Mouse (Mus musculus) myocyte (in vitro differentiated cells): ENCODE data around the gene Mum1. TPM values are rescaled to one million over a fixed set of nuclear protein-coding genes. Genes with fewer than 3 reads are reported as not detected.

ENCODE experiments used
- H3K27me3 ChIP-seq: one replicate; pipeline ENCODE4 v1.6.1; 2011; ENCODE audit not compliant: control insufficient read depth, insufficient read depth, insufficient read length
- H3K36me3 ChIP-seq: one replicate; pipeline ENCODE4 v1.6.1; 2011; ENCODE audit not compliant: control insufficient read depth, insufficient read depth
- H3K4me2 ChIP-seq: one replicate; pipeline ENCODE4 v1.6.1; 2011; ENCODE audit warnings: low read depth, control low read depth
- H3K4me3 ChIP-seq: one replicate; pipeline ENCODE4 v1.5.1; 2011; ENCODE audit warnings: mild to moderate bottlenecking, control low read depth, moderate library complexity
- H3K79me2 ChIP-seq: one replicate; pipeline ENCODE4 v1.6.1; 2011; ENCODE audit not compliant: control insufficient read depth, insufficient read depth
- H3ac ChIP-seq: one replicate; pipeline ENCODE4 v1.6.1; 2011; ENCODE audit not compliant: control insufficient read depth, insufficient read length
- CEBPB ChIP-seq: IDR thresholded peaks from 2 replicates; pipeline ENCODE4 v1.6.1; 2011; ENCODE audit warnings: mild to moderate bottlenecking, moderate library complexity; ENCODE audit not compliant: poor library complexity, insufficient read depth, severe bottlenecking
- E2F4 ChIP-seq: IDR thresholded peaks from one replicate; pipeline ENCODE4 v1.6.1; 2011; ENCODE audit warnings: mild to moderate bottlenecking, control low read depth, moderate library complexity; ENCODE audit not compliant: insufficient read depth
- MAX ChIP-seq: IDR thresholded peaks from one replicate; pipeline ENCODE4 v1.6.1; 2011; ENCODE audit warnings: low read depth, mild to moderate bottlenecking, control low read depth
- MYOD1 ChIP-seq, 3 experiments: IDR thresholded peaks; one replicate each; pipeline ENCODE4 v1.6.1; 2011; ENCODE audit warnings: control low read depth in 2 of 3, low read depth in 2 of 3, mild to moderate bottlenecking in 2 of 3, moderate library complexity in 1 of 3; ENCODE audit not compliant: insufficient read length in 2 of 3, control insufficient read depth in 1 of 3
- MYOG ChIP-seq, 3 experiments: IDR thresholded peaks; one replicate each; pipeline ENCODE4 v1.6.1; 2011; ENCODE audit warnings: control low read depth in 2 of 3, low read depth in 2 of 3, mild to moderate bottlenecking in 2 of 3; ENCODE audit not compliant: insufficient read length in 2 of 3, control insufficient read depth in 1 of 3, insufficient read depth in 1 of 3
- POLR2A ChIP-seq: IDR thresholded peaks from one replicate; pipeline ENCODE4 v1.6.1; 2011; ENCODE audit warnings: low read depth, mild to moderate bottlenecking, control low read depth, moderate library complexity; ENCODE audit not compliant: insufficient read length
- POLR2AphosphoS2 ChIP-seq: IDR thresholded peaks from one replicate; pipeline ENCODE4 v1.6.1; 2011; ENCODE audit warnings: low read depth, control low read depth; ENCODE audit not compliant: insufficient read length
- REST ChIP-seq: IDR thresholded peaks from one replicate; pipeline ENCODE4 v1.6.1; 2011; ENCODE audit warnings: mild to moderate bottlenecking, control low read depth, moderate library complexity; ENCODE audit not compliant: insufficient read depth, insufficient read length
- SRF ChIP-seq: IDR thresholded peaks from one replicate; pipeline ENCODE4 v1.6.1; 2011; ENCODE audit warnings: low read depth; ENCODE audit not compliant: control insufficient read depth, insufficient read length
- TCF12 ChIP-seq: IDR thresholded peaks from one replicate; pipeline ENCODE4 v1.6.1; 2011; ENCODE audit warnings: mild to moderate bottlenecking, control low read depth; ENCODE audit not compliant: poor library complexity, insufficient read depth, severe bottlenecking
- TCF3 ChIP-seq: IDR thresholded peaks from one replicate; pipeline ENCODE4 v1.6.1; 2011; ENCODE audit warnings: low read depth, control low read depth; ENCODE audit not compliant: insufficient read length
- USF1 ChIP-seq: IDR thresholded peaks from one replicate; pipeline ENCODE4 v1.6.1; 2011; ENCODE audit warnings: low read depth, mild to moderate bottlenecking, control low read depth, moderate library complexity
- polyA plus RNA-seq: library from polyadenylated mRNA; unstranded; fragments of >200 nt; fragmentation: generic; extraction: Trizol; gene quantifications from one replicate; pipeline ENCODE4 v1.2.1, GENCODE M21; 2012; ENCODE audit warnings: missing spikeins

Gene Mum1
- polyA plus RNA-seq, 1 experiment = 30.7 TPM

DNA sequence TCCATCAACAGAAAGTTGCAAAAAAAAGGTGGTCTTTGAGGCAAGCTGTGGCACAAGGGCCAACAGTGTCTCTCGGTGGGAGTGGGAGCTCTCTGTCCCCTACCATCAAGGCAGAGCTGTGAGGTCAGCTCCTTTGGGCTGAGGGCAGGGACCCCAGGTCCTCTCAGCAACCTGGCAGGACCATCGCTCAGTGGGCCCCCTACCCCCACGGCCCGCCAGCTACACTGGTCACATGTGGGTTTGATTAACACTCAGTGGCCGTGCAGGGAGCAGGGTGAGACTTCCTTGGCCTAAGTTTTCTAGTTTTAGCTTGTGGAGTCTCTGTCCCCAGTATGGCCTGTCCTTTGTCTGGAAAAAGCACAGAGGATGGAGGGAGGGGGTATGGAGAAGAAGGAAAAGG lies 45.4 kb upstream of the Mum1 start:
- TF ChIP-seq TCF12 (no peak), POLR2AphosphoS2 (no peak), CEBPB (no peak), REST (no peak), SRF (no peak), USF1 (no peak), E2F4 (no peak), MYOG (IDR thresholded peaks at IDR 0.05; ENCODE audit: control insufficient read depth in 1 of 3, insufficient read depth in 1 of 3, insufficient read length in 2 of 3, low read depth in 2 of 3) (no peak), TCF3 (no peak), POLR2A (no peak), MYOD1 (IDR thresholded peaks at IDR 0.05; ENCODE audit: control insufficient read depth in 1 of 3, insufficient read length in 2 of 3, low read depth in 2 of 3) (no peak), MAX (no peak)
- H3ac ChIP-seq = no peak overlapping the region
- H3K36me3 ChIP-seq = no peaks in the 10 kb centered on the region
- no peak overlapping the region for H3K4me2 ChIP-seq
- no peaks in the 10 kb centered on the region for H3K27me3 ChIP-seq
- H3K79me2 ChIP-seq = no peaks in the 10 kb centered on the region
- H3K4me3 ChIP-seq = no peak overlapping the region

DNA sequence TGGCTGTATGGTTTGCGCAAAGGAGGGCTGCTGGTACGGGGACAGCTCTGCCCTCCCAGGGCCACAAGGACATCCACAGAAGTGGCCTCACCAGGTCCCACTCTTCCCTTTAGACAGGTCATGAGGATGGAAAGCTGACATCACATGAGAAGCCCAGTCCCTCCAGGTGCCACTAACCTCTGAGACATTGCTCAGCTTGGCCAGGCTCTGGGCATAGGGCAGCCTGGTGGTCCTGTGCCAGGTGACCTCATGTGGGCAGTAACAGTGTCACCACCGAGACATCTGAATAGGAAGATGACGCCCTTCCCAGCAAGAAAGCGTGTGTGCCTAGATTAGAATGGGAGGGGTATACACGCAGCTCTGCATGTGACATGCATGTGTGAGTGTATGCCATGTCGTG lies 43.7 kb upstream of the Mum1 start:
- H3K4me2 ChIP-seq = no peak overlapping the region
- H3K27me3 ChIP-seq = no peaks in the 10 kb centered on the region
- H3K79me2 ChIP-seq = no peaks in the 10 kb centered on the region
- no peak for TF ChIP-seq REST
- TF ChIP-seq CEBPB = no peak
- no peak for TF ChIP-seq POLR2A
- no peak for TF ChIP-seq POLR2AphosphoS2
- no peak for TF ChIP-seq SRF
- no peak overlapping the region for H3K4me3 ChIP-seq
- no peak overlapping the region for H3ac ChIP-seq
- H3K36me3 ChIP-seq = no peaks in the 10 kb centered on the region

DNA sequence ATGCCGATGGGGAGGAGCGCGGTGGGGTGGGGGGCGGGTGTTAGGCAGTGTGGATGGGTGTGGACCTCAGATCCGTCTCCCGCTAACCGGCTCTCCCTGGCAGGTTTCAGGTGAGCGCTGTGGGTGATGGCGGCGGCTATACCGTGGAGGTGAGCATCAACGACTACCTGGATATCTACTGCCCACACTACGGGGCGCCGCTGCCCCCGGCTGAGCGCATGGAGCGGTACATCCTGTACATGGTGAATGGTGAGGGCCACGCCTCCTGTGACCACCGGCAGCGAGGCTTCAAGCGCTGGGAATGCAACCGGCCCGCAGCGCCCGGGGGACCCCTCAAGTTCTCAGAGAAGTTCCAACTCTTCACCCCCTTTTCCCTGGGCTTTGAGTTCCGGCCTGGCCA lies 39.6 kb upstream of the Mum1 start:
- no peak overlapping the region for H3K4me3 ChIP-seq
- H3K36me3 ChIP-seq = no peaks in the 10 kb centered on the region
- H3K79me2 ChIP-seq = no peaks in the 10 kb centered on the region
- TF ChIP-seq E2F4 = no peak
- no peak for TF ChIP-seq REST
- no peak for TF ChIP-seq CEBPB
- no peak for TF ChIP-seq POLR2A
- no peak for TF ChIP-seq MYOD1 (IDR thresholded peaks at IDR 0.05; ENCODE audit: control insufficient read depth in 1 of 3, insufficient read length in 2 of 3, low read depth in 2 of 3)
- TF ChIP-seq MAX = no peak
- no peak for TF ChIP-seq TCF3
- TF ChIP-seq TCF12 = no peak
- no peak for TF ChIP-seq POLR2AphosphoS2
- no peak for TF ChIP-seq USF1
- no peak for TF ChIP-seq SRF
- TF ChIP-seq MYOG (IDR thresholded peaks at IDR 0.05; ENCODE audit: control insufficient read depth in 1 of 3, insufficient read depth in 1 of 3, insufficient read length in 2 of 3, low read depth in 2 of 3) = no peak
- H3K27me3 ChIP-seq = peaks cover 11% of the 10 kb centered on the region
- H3K4me2 ChIP-seq = no peak overlapping the region
- no peak overlapping the region for H3ac ChIP-seq

DNA sequence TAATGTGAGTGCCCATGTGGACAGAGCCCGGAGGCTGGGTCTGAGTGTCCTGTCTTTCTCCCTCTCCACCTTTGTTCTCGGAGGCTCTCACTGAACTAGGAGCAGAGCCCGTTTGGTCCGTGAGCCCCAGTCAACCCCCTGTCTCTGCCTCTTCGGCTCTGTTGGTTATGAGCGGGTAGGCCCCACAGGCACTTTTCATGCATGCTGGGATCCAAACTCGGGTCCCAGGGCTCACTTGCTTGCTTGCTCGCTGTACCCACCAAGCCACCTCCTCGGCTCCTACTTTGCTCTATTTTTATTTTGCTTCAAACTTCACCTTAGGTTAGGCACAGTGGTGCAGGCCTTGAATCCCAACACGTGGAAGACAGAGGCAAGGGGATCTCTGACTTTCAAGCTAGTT lies 38.5 kb upstream of the Mum1 start:
- Histone ChIP-seq H3K4me2 (no peak overlapping the region), H3K79me2 (no peaks in the 10 kb centered on the region), H3K27me3 (peaks cover 11% of the 10 kb centered on the region), H3ac (no peak overlapping the region), H3K4me3 (no peak overlapping the region), H3K36me3 (no peaks in the 10 kb centered on the region)
- TF ChIP-seq USF1 (no peak), POLR2A (no peak), SRF (no peak), E2F4 (no peak), CEBPB (no peak), MYOG (IDR thresholded peaks at IDR 0.05; ENCODE audit: control insufficient read depth in 1 of 3, insufficient read depth in 1 of 3, insufficient read length in 2 of 3, low read depth in 2 of 3) (no peak), MYOD1 (IDR thresholded peaks at IDR 0.05; ENCODE audit: control insufficient read depth in 1 of 3, insufficient read length in 2 of 3, low read depth in 2 of 3) (no peak), POLR2AphosphoS2 (no peak), MAX (no peak), REST (no peak), TCF12 (no peak), TCF3 (no peak)

DNA sequence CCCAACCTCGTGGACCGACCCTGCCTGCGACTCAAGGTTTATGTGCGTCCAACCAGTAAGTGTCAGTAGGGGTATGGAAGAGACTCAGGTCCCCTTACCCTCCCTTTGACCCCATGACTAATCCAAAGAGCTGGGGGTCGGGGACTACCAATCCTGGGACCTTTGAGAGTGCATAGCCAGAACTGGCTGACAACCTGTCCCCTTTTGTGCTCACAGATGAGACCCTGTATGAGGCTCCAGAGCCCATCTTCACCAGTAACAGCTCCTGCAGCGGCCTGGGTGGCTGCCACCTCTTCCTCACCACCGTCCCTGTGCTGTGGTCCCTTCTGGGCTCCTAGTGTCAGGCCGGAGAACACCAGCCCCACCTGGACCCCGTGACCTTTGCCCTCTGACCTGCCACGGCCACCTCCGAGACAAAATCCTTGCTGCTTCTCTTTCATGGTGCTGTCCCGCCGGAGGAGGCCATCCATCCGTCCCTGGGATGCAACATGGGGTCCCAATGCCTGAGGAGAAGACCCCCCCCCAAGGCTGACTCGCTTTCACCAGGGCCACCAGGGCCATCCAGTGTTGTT lies 37.7 kb upstream of the Mum1 start:
- no peak overlapping the region for H3K4me2 ChIP-seq
- H3K79me2 ChIP-seq = no peaks in the 10 kb centered on the region
- TF ChIP-seq TCF3 (no peak), MYOD1 (IDR thresholded peaks at IDR 0.05; ENCODE audit: control insufficient read depth in 1 of 3, insufficient read length in 2 of 3, low read depth in 2 of 3) (no peak), SRF (no peak), POLR2AphosphoS2 (no peak), TCF12 (no peak), MAX (no peak)
- H3K4me3 ChIP-seq = no peak overlapping the region
- H3K27me3 ChIP-seq = peaks cover 11% of the 10 kb centered on the region
- H3ac ChIP-seq = no peak overlapping the region
- H3K36me3 ChIP-seq = no peaks in the 10 kb centered on the region
